ENCODE assay signal across 24 mouse cellular contexts in the genomic region with DNA sequence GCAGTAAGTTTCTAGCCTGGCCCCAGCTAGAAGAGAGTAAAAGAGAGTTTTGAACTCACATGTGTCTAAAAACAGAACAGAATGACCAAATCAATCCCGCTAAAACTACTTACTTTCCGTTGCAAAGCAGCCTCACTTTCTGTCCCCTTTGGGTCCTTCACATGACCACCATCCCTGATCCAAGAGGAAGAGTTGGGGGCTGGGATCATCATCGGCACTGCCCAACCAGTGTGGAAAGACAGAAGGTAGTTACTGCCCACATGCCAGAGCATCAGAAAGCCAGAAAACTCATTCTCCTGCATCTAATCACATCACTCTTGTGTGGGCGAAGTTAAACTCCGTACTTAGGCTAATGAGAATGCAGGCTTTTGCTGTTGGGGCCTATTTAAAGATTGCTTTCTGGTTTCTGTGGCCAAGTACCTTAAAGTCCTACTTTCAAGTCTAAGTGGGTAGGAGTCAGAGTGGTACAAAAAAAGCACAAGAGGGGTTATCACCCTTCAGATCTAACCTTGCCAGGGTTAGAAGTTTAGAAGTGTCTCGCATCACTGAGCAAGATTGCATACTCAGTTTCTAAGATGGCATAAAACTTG.
DNase-seq lines count a peak whose midpoint lies in the region; ATAC-seq and TF ChIP-seq lines count a peak whose summit lies in the region.
"Had no signal": no experiment of that assay in that cellular context is flagged by ENCODE, and none has a peak within 500 bp of the region (broad histone marks: within the 10 kb centered on the region; RNA-seq: fewer than 3 reads in every experiment).

No protein-coding gene starts in this region.

- dilution Hi-C loops in CH12.LX (cut with MboI; ENCODE audit: extremely low pct_ligation_motif_present, extremely low pct_unique_long_range_greater_than_20kb, low sequenced_read_pairs), result no loop called here

- H3K4me2 ChIP-seq in CH12.LX (ENCODE audit: insufficient read depth, low read depth, poor library complexity, severe bottlenecking), result peak overlapping the region; percentile 91
- H3K4me2 ChIP-seq in midbrain, embryonic 13.5 days (replicated peaks), result no peak overlapping the region
- H3K4me2 ChIP-seq in intestine, postnatal 0 days (replicated peaks; ENCODE audit: low read depth), result no peak overlapping the region
- H3K4me2 ChIP-seq: heart, embryonic 11.5 days; hindbrain, embryonic 13.5 days had no signal

- H3K27me3 ChIP-seq in CH12.LX (replicated peaks), result no peaks in the 10 kb centered on the region
- no peaks in the 10 kb centered on the region for H3K27me3 ChIP-seq in midbrain, embryonic 13.5 days
- no peaks in the 10 kb centered on the region for H3K27me3 ChIP-seq in intestine, postnatal 0 days (replicated peaks; ENCODE audit: control insufficient read depth, insufficient read depth, low read length)
- H3K27me3 ChIP-seq: hindbrain, embryonic 13.5 days; Patski had no signal

- 0 out of 2 replicates have a peak, but pooled peaks have one; percentile 27 for TF ChIP-seq POLR2A in CH12.LX (IDR thresholded peaks at IDR 0.05; ENCODE audit: low read depth, low read length)

- TF ChIP-seq CTCF in CH12.LX (conservative IDR thresholded peaks at IDR 0.05 in 1 of 2, IDR thresholded peaks at IDR 0.05 in 1 of 2; ENCODE audit: low read depth in 2 of 2, low read length in 2 of 2), result no peak
- no peak for TF ChIP-seq CTCF in intestine, postnatal 0 days (IDR thresholded peaks at IDR 0.05; ENCODE audit: low read depth)

- in situ Hi-C loops in CH12.LX (cut with MboI; ENCODE audit: low pct_ligation_motif_present, low pct_unique_long_range_greater_than_20kb, low sequenced_read_pairs), result no loop called here

- peak; percentile 3 for TF ChIP-seq RAD21 in CH12.LX (IDR thresholded peaks at IDR 0.05; ENCODE audit: low read depth, low read length)

- WGBS in midbrain, embryonic 13.5 days, result 88% methylated on average over 6 of the region's 6 CpGs
- 91% methylated on average over 6 of the region's 6 CpGs for WGBS in intestine, postnatal 0 days

- H3K9me3 ChIP-seq in CH12.LX (replicated peaks; ENCODE audit: low read length), result no peaks in the 10 kb centered on the region
- H3K9me3 ChIP-seq in midbrain, embryonic 13.5 days, result no peaks in the 10 kb centered on the region
- H3K9me3 ChIP-seq in intestine, postnatal 0 days (ENCODE audit: control insufficient read depth), result no peaks in the 10 kb centered on the region
- H3K9me3 ChIP-seq: G1E; hindbrain, embryonic 10.5 days; hindbrain, embryonic 13.5 days had no signal

- peaks cover 0 to 4% of the 10 kb centered on the region in 2 experiments for H3K36me3 ChIP-seq in CH12.LX (replicated peaks in 1 of 2; ENCODE audit: control insufficient read depth in 1 of 2, insufficient read depth in 1 of 2, low read length in 1 of 2)
- no peaks in the 10 kb centered on the region for H3K36me3 ChIP-seq in midbrain, embryonic 13.5 days
- no peaks in the 10 kb centered on the region for H3K36me3 ChIP-seq in intestine, postnatal 0 days (ENCODE audit: control insufficient read depth, insufficient read depth)
- H3K36me3 ChIP-seq: G1E; hindbrain, embryonic 10.5 days; hindbrain, embryonic 13.5 days had no signal

- DNase-seq in A20 (ENCODE audit: low read depth, low spot score) (peak; percentile 17), CH12.LX (ENCODE audit: extremely low read depth) (peak; percentile 75)
- peak; percentile 50 for DNase-seq in CD4-positive helper T cell, adult 2 months (ENCODE audit: low read depth, low spot score)
- DNase-seq in induced T-regulatory cell, adult 2 months (ENCODE audit: low read depth), result peak; percentile 30
- no peak for DNase-seq in urinary bladder, postnatal 14 days (ENCODE audit: low spot score)
- DNase-seq: adrenal gland, adult 2 months; adrenal gland, postnatal 14 days; cerebellum, adult 11-12 months; cerebellum, adult 8-10 months; cerebellum, postnatal 14 days; forebrain, postnatal 0 days; gastrocnemius, postnatal 10 days; gastrocnemius, postnatal 36 days; kidney, adult 11 months; kidney, adult 8-10 months had no signal

- peaks cover 25 to 30% of the 10 kb centered on the region in 2 experiments for H3K4me1 ChIP-seq in CH12.LX (ENCODE audit: control insufficient read depth in 1 of 2, insufficient read depth in 2 of 2)
- H3K4me1 ChIP-seq in midbrain, embryonic 13.5 days (replicated peaks), result no peaks in the 10 kb centered on the region
- no peaks in the 10 kb centered on the region for H3K4me1 ChIP-seq in intestine, postnatal 0 days (replicated peaks; ENCODE audit: control insufficient read depth, insufficient read depth, low read length)
- H3K4me1 ChIP-seq: hindbrain, embryonic 13.5 days had no signal

- ATAC-seq in midbrain, embryonic 13.5 days, result no peak
- ATAC-seq in intestine, postnatal 0 days, result no peak
- ATAC-seq: forebrain, embryonic 14.5 days; forebrain, postnatal 0 days; hindbrain, embryonic 16.5 days; Patski had no signal

- peaks cover 3% of the 10 kb centered on the region; the same call in 1 of the 2 replicates for H3K79me2 ChIP-seq in CH12.LX (replicated peaks; ENCODE audit: control insufficient read depth, extremely low read depth, insufficient read depth, poor library complexity, severe bottlenecking)

- peak overlapping the region; percentile 98 for H3K27ac ChIP-seq in CH12.LX (ENCODE audit: insufficient read depth, low read depth)
- H3K27ac ChIP-seq in midbrain, embryonic 13.5 days, result no peak overlapping the region
- H3K27ac ChIP-seq in intestine, postnatal 0 days (ENCODE audit: low read depth, low read length), result no peak overlapping the region
- H3K27ac ChIP-seq: hindbrain, embryonic 10.5 days; hindbrain, embryonic 13.5 days had no signal

- peak overlapping the region in 2 of 3 experiments; percentile 18 to 73 for H3K4me3 ChIP-seq in CH12.LX (replicated peaks in 1 of 3; ENCODE audit: low read depth in 2 of 3, low read length in 2 of 3, poor library complexity in 1 of 3)
- no peak overlapping the region for H3K4me3 ChIP-seq in midbrain, embryonic 13.5 days (replicated peaks)
- no peak overlapping the region for H3K4me3 ChIP-seq in intestine, postnatal 0 days (ENCODE audit: low read depth, low read length)
- H3K4me3 ChIP-seq: hindbrain, embryonic 10.5 days; hindbrain, embryonic 13.5 days had no signal

- H3K9ac ChIP-seq in CH12.LX (ENCODE audit: insufficient read depth, low read depth), result peak overlapping the region; percentile 82
- H3K9ac ChIP-seq in midbrain, embryonic 13.5 days (replicated peaks), result no peak overlapping the region
- H3K9ac ChIP-seq in intestine, postnatal 0 days (ENCODE audit: low read depth, low read length), result no peak overlapping the region
- H3K9ac ChIP-seq: forebrain, postnatal 0 days; hindbrain, embryonic 13.5 days had no signal

- TF ChIP-seq EP300 in CH12.LX (IDR thresholded peaks at IDR 0.05; ENCODE audit: low read length), result peak; percentile 54

TF ChIP-seq in CH12.LX, 34 proteins besides CTCF, POLR2A, EP300 and RAD21 (continues in another document):
- TF ChIP-seq TBP (conservative IDR thresholded peaks at IDR 0.05; ENCODE audit: low read depth, low read length) (no peak), ETS1 (conservative IDR thresholded peaks at IDR 0.05; ENCODE audit: low read depth, low read length) (peak; percentile 61), SIN3A (IDR thresholded peaks at IDR 0.05; ENCODE audit: low read length) (no peak; the same call in 1 of the 2 replicates), GABPA (IDR thresholded peaks at IDR 0.05; ENCODE audit: insufficient replicate concordance, low read depth, low read length) (no peak), ZKSCAN1 (IDR thresholded peaks at IDR 0.05; ENCODE audit: borderline replicate concordance, low read depth, low read length) (no peak), USF1 (IDR thresholded peaks at IDR 0.05; ENCODE audit: low read depth, low read length) (no peak), JUN (IDR thresholded peaks at IDR 0.05; ENCODE audit: insufficient read depth, low read depth, low read length) (peak; percentile 26; the same call in 1 of the 2 replicates), MAX (IDR thresholded peaks at IDR 0.05; ENCODE audit: low read length) (no peak), E2F4 (IDR thresholded peaks at IDR 0.05; ENCODE audit: insufficient replicate concordance, low read depth, low read length) (no peak), MAZ (IDR thresholded peaks at IDR 0.05; ENCODE audit: low read depth, low read length) (0 out of 2 replicates have a peak, but pooled peaks have one; percentile 61), JUND (conservative IDR thresholded peaks at IDR 0.05; ENCODE audit: low read depth, low read length) (0 out of 2 replicates have a peak, but pooled peaks have one; percentile 29), SMC3 (IDR thresholded peaks at IDR 0.05; ENCODE audit: low read depth, low read length) (no peak), NRF1 (IDR thresholded peaks at IDR 0.05; ENCODE audit: low read depth, low read length) (no peak), ZNF384 (IDR thresholded peaks at IDR 0.05; ENCODE audit: low read depth, low read length) (peak; percentile 72), ZMIZ1 (IDR thresholded peaks at IDR 0.05; ENCODE audit: low read depth, low read length) (no peak), MEF2A (IDR thresholded peaks at IDR 0.05; ENCODE audit: borderline replicate concordance, low read depth, low read length) (peak; percentile 93), PAX5 (IDR thresholded peaks at IDR 0.05; ENCODE audit: low read length) (no peak), MYC (IDR thresholded peaks at IDR 0.05; ENCODE audit: low read depth, low read length) (0 out of 2 replicates have a peak, but pooled peaks have one; percentile 65), IRF4 (IDR thresholded peaks at IDR 0.05; ENCODE audit: low read depth, low read length) (peak; percentile 85), BHLHE40 (IDR thresholded peaks at IDR 0.05; ENCODE audit: low read depth, low read length) (peak; percentile 77), MAFK (IDR thresholded peaks at IDR 0.05; ENCODE audit: insufficient replicate concordance, low read length) (peak; percentile 59; the same call in 1 of the 2 replicates), TCF12 (IDR thresholded peaks at IDR 0.05; ENCODE audit: low read depth, low read length) (no peak), ZC3H11A (IDR thresholded peaks at IDR 0.05; ENCODE audit: low read depth, low read length) (no peak), UBTF (IDR thresholded peaks at IDR 0.05; ENCODE audit: low read depth, low read length) (no peak), MXI1 (IDR thresholded peaks at IDR 0.05; ENCODE audit: low read depth, low read length) (peak; percentile 57; the same call in 1 of the 2 replicates), RCOR1 (conservative IDR thresholded peaks at IDR 0.05; ENCODE audit: low read depth, low read length) (0 out of 2 replicates have a peak, but pooled peaks have one; percentile 66), NELFE (IDR thresholded peaks at IDR 0.05; ENCODE audit: low read depth, low read length) (no peak; the same call in 1 of the 2 replicates), CHD1 (IDR thresholded peaks at IDR 0.05; ENCODE audit: low read depth, low read length) (no peak), KAT2A (IDR thresholded peaks at IDR 0.05; ENCODE audit: insufficient replicate concordance, low read length) (no peak), CHD2 (IDR thresholded peaks at IDR 0.05; ENCODE audit: low read length) (peak; percentile 59)

Comparison
In these comparisons a context has a peak if more than half of its experiments do, and no peak if none do; other contexts are left out.
1. H3K4me3 ChIP-seq: peak in CH12.LX (2 of 3); none in midbrain, embryonic 13.5 days (single experiment) and intestine, postnatal 0 days (single experiment).